Mouse (Mus musculus) heart, embryonic 12.5 days (tissue): Measurements from ENCODE around the gene Gm17660. TPM values are rescaled to one million over a fixed set of nuclear protein-coding genes. Genes with fewer than 3 reads are reported as not detected.
"Not testable (repeated sequence)": the region's sequence is repeated elsewhere in the genome, so short reads cannot be mapped to it uniquely, and the experiment has no call there.

Experiments
- ATAC-seq: fragments of 200-750 bp; cut with Nextera tagmentation; 2 replicates; pipeline ENCODE4 v1.8.0; 2017; ENCODE audit warnings: moderate TSS enrichment, moderate library complexity; ENCODE audit not compliant: insufficient number of reproducible peaks, low FRiP score
- H3K27ac ChIP-seq: fragments of 300-500 bp; sonication (generic); 2 replicates; pipeline ENCODE4 v1.5.1; 2016; ENCODE audit warnings: mild to moderate bottlenecking, moderate library complexity; ENCODE audit not compliant: poor library complexity, severe bottlenecking
- H3K27me3 ChIP-seq: fragments of 300-500 bp; sonication (generic); replicated peaks from 2 replicates; pipeline ENCODE4 v1.6.1; 2016; ENCODE audit warnings: mild to moderate bottlenecking, moderate library complexity
- H3K36me3 ChIP-seq: fragments of 300-500 bp; sonication (generic); 2 replicates; pipeline ENCODE4 v1.6.1; 2016; ENCODE audit warnings: mild to moderate bottlenecking, moderate library complexity
- H3K4me1 ChIP-seq: fragments of 300-500 bp; sonication (generic); replicated peaks from 2 replicates; pipeline ENCODE4 v1.6.1; 2016; ENCODE audit warnings: mild to moderate bottlenecking
- H3K4me2 ChIP-seq: fragments of 300-500 bp; sonication (generic); 2 replicates; pipeline ENCODE4 v1.6.1; 2016; ENCODE audit warnings: mild to moderate bottlenecking, moderate library complexity
- H3K4me3 ChIP-seq: fragments of 300-500 bp; sonication (generic); 2 replicates; pipeline ENCODE4 v1.5.1; 2016; ENCODE audit warnings: mild to moderate bottlenecking
- H3K9ac ChIP-seq: fragments of 300-500 bp; sonication (generic); 2 replicates; pipeline ENCODE4 v1.6.1; 2016; ENCODE audit warnings: mild to moderate bottlenecking, moderate library complexity
- H3K9me3 ChIP-seq: fragments of 300-500 bp; sonication (generic); replicated peaks from 2 replicates; pipeline ENCODE4 v1.6.1; 2016; ENCODE audit warnings: mild to moderate bottlenecking, moderate library complexity
- WGBS: fragments of 180-500 bp; shearing (Covaris S2); methylation state at CpG from one replicate; pipeline ENCODE4 v1.1.7; 2016; 5-methylcytosine and 5-hydroxymethylcytosine counted together
- polyA plus RNA-seq: library from polyadenylated mRNA; unstranded; fragments of >200 nt; fragmentation: Nextera tagmentation; extraction: Ambion mirVana; gene quantifications from 2 replicates; pipeline ENCODE4 v1.2.1, GENCODE M21; 2016

Gm17660 gene
- polyA plus RNA-seq, 1 experiment from 2014 or later, result not detected

DNA sequence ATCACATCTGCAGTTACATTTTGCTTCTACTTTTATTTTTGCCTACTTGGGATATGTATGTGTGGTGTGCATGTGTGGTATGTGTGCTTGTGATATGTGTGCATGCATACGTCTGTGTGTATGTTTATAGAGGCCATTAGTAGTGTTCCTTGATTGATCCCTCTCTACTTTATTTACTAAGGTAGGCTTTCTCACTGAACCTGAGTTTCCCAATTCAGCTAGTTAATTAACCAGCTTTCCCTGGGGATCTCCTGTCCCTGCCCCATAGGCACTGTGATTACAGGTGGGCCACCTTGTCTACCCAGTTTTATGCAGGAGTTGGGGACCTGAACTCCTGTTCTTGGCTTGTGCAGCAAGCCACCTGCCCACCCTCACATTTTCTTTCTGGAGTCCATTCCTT lies 40.7 kb downstream of the Gm17660 start:
- Histone ChIP-seq H3K9me3 (no peaks in the 10 kb centered on the region), H3K27me3 (no peaks in the 10 kb centered on the region), H3K9ac (no peak overlapping the region), H3K27ac (no peak overlapping the region), H3K4me1 (no peaks in the 10 kb centered on the region), H3K4me2 (no peak overlapping the region), H3K4me3 (no peak overlapping the region), H3K36me3 (no peaks in the 10 kb centered on the region)
- ATAC-seq, result no peak
- WGBS, result 90% methylated on average over 1 of the region's 1 CpGs

DNA sequence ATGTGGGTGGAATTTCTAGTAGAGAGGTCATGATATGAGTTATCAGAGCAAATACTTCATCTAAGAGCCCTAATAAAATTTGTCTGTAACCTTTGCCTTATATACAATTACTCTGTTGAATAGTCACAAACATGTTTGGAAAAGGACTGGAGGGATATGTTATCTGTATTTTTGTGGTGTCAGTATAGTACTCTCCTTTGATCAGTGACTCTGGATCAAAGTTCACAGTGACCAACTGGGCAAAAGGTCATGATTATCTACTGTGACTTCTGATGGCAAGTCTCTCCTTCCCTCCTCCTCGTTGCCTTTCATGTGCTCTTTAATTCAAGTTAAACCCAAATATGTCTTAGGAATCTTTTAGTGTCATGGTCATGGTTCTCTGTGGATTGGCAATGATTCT lies 41.6 kb downstream of the Gm17660 start:
- Histone ChIP-seq H3K27ac (no peak overlapping the region), H3K4me2 (no peak overlapping the region), H3K27me3 (no peaks in the 10 kb centered on the region), H3K9ac (no peak overlapping the region), H3K4me3 (no peak overlapping the region), H3K9me3 (no peaks in the 10 kb centered on the region), H3K36me3 (no peaks in the 10 kb centered on the region), H3K4me1 (no peaks in the 10 kb centered on the region)
- ATAC-seq, result no peak
- WGBS, result 24% methylated on average over 1 of the region's 1 CpGs

DNA sequence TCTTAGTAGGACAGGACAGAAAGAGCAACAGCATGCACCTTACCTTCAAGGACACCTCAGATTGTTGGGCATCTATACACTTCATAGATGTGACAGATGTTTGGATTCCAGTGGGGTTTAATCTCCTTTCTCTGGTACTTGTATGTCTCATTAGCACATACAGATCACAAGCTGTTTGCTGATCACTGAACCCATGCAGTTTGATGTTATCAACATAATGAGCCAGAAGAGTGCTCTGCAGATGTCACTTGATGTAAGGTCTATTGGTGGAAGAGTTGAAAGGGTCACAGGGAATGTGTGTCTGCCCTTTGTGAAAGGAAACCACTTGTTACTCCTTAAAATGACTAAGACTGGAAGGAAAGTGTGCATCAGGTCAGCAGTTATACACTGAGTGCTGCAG lies 42.3 kb downstream of the Gm17660 start:
- no peaks in the 10 kb centered on the region for H3K9me3 ChIP-seq
- ATAC-seq, result no peak
- H3K27me3 ChIP-seq, result no peaks in the 10 kb centered on the region
- H3K36me3 ChIP-seq, result no peaks in the 10 kb centered on the region
- H3K27ac ChIP-seq, result no peak overlapping the region
- H3K4me2 ChIP-seq, result no peak overlapping the region
- no peaks in the 10 kb centered on the region for H3K4me1 ChIP-seq
- no peak overlapping the region for H3K4me3 ChIP-seq
- H3K9ac ChIP-seq, result no peak overlapping the region

DNA sequence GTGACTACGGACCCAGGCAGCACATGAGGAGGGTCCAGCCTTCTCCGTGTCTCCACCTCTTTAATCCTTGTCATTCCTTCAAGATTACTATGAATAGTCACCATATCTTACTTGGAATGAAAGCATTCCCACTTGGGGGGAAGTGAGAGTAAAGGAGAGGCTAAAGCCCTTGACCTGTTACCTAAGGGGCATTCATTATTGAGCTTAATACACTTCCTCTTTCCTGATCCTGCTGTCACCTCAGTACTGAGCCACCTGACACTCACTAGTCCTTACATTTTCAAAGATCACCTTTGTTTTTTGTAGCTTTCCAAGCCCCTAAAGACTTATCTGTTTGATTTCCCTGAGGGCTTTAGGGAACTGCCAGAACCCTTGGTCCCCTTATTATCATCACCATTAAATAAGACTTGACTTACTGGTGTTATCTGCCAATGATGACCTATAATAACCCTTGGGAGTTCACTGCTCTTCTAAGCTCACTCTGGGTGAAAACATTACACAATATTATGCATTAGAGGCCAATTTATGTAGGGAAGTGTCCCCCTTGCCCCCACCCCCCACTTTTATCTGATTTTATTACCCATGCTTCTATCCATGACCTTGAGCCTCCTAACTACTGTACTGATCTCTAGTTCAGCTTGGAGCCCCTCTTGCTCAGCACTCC lies 44.8 kb downstream of the Gm17660 start:
- no peak overlapping the region for H3K4me2 ChIP-seq
- WGBS, result 47% methylated on average over 2 of the region's 2 CpGs
- no peak overlapping the region for H3K27ac ChIP-seq

DNA sequence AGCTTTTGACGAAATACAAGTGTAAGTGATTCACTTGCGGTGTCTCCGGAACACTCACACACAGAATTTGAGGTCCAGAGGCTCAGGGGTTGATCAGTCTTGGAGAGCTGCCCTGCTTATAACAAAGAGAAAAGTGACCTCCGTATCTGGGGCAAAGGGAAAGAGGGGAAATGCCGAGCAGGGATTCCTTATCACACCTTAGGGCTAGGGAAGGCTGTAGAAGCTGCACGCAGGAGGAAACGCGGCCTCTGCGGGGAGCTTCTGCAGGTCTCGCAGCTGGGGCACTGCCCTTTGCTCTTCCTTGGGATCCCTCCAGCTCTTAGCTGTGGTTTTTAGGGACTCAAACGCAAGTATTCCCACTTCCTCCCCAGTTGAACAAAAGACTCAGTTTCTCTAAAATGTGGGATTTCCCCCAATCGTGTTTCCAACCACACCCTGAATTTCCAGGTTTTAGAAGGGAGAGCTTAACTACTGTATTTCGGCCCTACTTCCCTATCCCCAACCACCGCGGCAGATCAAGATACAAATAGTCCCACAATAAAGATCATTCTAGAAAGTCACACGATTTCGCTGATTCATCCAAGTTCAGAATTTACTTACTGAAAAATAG lies 52.1 kb downstream of the Gm17660 start:
- Histone ChIP-seq H3K9ac (no peak overlapping the region; the same call in 1 of the 2 replicates), H3K9me3 (no peaks in the 10 kb centered on the region), H3K27me3 (no peaks in the 10 kb centered on the region), H3K27ac (peak overlapping the region; percentile 8; the same call in 1 of the 2 replicates), H3K4me2 (peak overlapping the region; percentile 52), H3K4me1 (peaks cover 23% of the 10 kb centered on the region), H3K36me3 (no peaks in the 10 kb centered on the region), H3K4me3 (no peak overlapping the region)
- WGBS, result 28% methylated on average over 17 of the region's 17 CpGs
- ATAC-seq, result no peak; the same call in 1 of the 2 replicates

More for the DNA sequence above, 44.8 kb downstream of the Gm17660 start:
- no peaks in the 10 kb centered on the region for H3K27me3 ChIP-seq
- no peak overlapping the region for H3K9ac ChIP-seq
- no peaks in the 10 kb centered on the region for H3K36me3 ChIP-seq
- ATAC-seq, result no peak
- no peak overlapping the region for H3K4me3 ChIP-seq
- no peaks in the 10 kb centered on the region for H3K4me1 ChIP-seq
- no peaks in the 10 kb centered on the region for H3K9me3 ChIP-seq

DNA sequence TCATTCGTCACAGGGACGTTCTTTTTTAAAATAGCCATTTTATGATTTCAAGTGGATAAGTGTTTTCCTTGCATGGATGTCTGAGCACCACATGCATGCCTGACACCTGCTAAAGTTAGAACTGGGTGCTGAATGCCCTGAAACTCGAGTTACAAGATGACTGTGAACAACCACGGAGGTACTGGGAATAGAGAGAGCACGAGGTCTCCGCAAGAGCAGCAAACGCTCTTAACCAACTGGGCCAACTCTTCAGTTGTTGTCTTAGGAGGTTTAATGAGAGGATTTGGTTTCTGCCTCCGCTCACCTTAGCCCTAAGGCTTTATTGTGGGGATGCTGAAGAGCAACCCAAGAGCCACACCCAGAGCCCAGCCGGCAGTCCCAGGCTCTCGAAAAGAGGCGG lies 52.6 kb downstream of the Gm17660 start:
- 49% methylated on average over 11 of the region's 11 CpGs for WGBS
- Histone ChIP-seq H3K4me3 (no peak overlapping the region), H3K36me3 (no peaks in the 10 kb centered on the region), H3K4me2 (peak overlapping the region; percentile 52), H3K9me3 (no peaks in the 10 kb centered on the region), H3K9ac (no peak overlapping the region; the same call in 1 of the 2 replicates), H3K27me3 (no peaks in the 10 kb centered on the region), H3K27ac (no peak overlapping the region), H3K4me1 (peaks cover 28% of the 10 kb centered on the region)
- no peak for ATAC-seq

DNA sequence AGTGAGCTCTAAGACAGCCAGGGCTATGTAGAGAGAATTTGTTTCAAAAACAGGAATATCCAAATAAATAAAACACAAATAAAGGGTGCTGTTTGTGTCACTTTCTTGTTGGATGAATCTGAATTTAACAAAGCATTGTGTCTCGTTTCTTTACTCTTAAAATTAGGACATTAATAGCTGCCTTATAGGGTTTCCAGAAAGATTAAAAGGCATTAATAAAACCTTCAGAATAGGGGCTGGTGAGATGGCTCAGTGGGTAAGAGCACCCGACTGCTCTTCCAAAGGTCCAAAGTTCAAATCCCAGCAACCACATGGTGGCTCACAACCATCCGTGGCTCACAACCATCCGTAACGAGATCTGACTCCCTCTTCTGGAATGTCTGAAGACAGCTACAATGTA lies 53.2 kb downstream of the Gm17660 start:
- H3K4me3 ChIP-seq, H3K27me3 ChIP-seq, H3K4me2 ChIP-seq, H3K36me3 ChIP-seq, H3K27ac ChIP-seq, H3K9me3 ChIP-seq, H3K9ac ChIP-seq, ATAC-seq: not testable (repeated sequence)
- peaks cover 34% of the 10 kb centered on the region for H3K4me1 ChIP-seq
- WGBS, result 80% methylated on average over 5 of the region's 5 CpGs

DNA sequence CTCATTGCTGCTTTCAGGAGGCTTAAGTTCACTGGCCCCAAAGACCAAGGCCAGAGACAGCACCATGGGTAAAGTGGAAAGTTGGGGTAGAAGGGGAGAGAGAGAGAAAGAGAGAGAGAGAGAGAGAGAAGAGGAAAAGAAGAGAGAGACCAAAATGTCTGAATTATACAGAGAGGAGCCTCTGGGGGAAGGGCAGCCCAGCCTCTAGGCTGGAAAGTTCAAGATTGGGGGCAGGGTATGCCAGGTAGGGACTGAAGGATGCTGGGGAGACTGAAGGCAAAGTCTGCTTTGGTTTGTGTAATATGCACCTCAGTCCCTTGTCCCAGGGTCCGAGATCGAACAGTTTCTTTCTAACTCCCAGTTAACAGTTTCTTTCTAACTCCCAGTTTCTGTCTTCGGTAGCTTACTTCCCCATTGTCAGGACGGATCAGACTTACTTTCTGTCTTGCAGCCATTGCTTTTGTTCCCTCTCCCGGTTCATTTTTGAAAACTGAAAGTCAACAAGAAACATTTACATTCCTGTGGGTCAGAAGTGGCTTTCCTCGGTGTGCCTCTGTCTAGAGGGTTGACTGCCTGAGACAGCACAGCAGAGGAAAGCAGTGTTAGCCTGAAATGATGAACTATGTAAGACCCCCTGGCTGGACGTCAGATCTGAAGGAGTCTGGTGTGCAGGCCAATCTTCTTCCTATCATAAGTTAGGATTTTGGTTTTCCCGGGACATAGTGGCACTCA lies 54.0 kb downstream of the Gm17660 start:
- H3K4me1 ChIP-seq, result peaks cover 38% of the 10 kb centered on the region
- no peak overlapping the region for H3K27ac ChIP-seq
- H3K9me3 ChIP-seq, result no peaks in the 10 kb centered on the region
- no peak overlapping the region for H3K4me2 ChIP-seq
- no peak for ATAC-seq
- no peaks in the 10 kb centered on the region for H3K36me3 ChIP-seq
- 74% methylated on average over 8 of the region's 8 CpGs for WGBS
- no peak overlapping the region for H3K9ac ChIP-seq
- H3K4me3 ChIP-seq, result no peak overlapping the region
- H3K27me3 ChIP-seq, result no peaks in the 10 kb centered on the region

DNA sequence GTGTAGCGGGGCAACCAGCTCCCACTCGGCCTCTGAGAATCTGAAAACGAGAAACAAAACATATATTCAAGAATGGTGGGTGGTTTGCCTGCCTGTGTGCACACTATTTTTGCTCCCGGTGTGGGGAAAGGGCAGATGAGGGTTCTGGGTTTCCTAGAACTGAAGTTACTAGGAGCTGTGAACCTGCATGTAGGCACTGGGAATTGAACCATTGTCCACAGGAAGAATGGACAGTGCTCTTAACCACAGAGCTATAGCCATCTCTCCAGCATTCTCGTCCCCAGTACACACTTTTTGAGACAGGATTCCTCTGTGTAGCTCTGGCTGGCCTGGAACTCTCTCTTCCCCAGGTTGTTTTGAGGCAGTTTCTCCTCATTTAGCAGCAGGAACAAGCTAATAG lies 54.9 kb downstream of the Gm17660 start:
- H3K27ac ChIP-seq, result peak overlapping the region; percentile 81

DNA sequence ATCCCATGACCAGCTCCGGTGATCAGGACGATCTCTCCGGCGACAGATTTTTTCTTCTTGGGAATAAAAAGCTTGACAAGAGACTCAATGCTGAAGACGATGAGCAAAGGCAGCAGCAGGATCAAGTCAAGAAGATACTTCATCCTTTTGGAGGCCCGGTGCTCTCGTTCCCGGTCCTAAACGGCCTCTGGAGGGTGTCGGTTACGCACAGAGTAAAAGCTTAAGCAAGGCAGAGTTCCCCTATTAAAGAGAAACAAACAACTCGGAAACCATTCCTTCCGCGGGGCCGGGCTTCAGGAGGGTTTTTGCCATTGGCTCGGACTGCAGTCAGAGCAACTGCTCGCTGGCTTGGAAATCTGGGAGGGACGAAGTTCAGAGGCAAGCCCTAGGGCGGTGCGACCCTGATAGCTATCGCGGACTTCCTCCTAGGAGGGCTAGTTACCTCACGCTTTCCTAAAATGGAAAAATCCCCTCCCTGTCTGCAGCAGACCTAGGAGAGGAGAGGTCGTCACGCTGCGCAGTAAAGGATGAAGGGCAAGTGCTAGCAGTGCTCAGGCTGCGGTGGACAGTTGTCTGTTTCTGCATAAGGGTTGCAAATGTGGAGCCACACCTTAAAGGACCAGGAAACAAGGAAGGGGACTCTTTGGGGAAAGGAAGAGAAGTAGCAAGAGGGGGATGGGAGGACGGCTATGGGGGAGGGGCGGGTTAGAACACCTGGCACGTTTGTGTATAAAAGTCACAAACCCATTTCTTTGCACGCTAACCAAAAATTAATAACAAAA lies 55.6 kb downstream of the Gm17660 start, which contains the start of gene Hsd17b11:
TSS of gene Hsd17b11 (minus strand) at position 323 of the 782 bp plus-strand sequence.
- Histone ChIP-seq H3K4me3 (peak within 1 kb of the TSS; percentile 65), H3K36me3 (peaks cover 15% of the 10 kb centered on the region), H3K27me3 (no peaks in the 10 kb centered on the region), H3K4me1 (peaks cover 38% of the 10 kb centered on the region), H3K27ac (peak within 1 kb of the TSS; percentile 81), H3K4me2 (peak within 1 kb of the TSS; percentile 66), H3K9me3 (no peaks in the 10 kb centered on the region), H3K9ac (peak within 1 kb of the TSS; percentile 80)
- 2% methylated on average over 31 of the region's 31 CpGs for WGBS
- ATAC-seq, result peak; percentile 87

More for the DNA sequence above, 54.9 kb downstream of the Gm17660 start:
- Histone ChIP-seq H3K4me1 (peaks cover 38% of the 10 kb centered on the region), H3K4me3 (peak overlapping the region; percentile 65), H3K27me3 (no peaks in the 10 kb centered on the region), H3K4me2 (peak overlapping the region; percentile 66), H3K9ac (no peak overlapping the region), H3K9me3 (no peaks in the 10 kb centered on the region), H3K36me3 (peaks cover 7% of the 10 kb centered on the region; the same call in 1 of the 2 replicates)
- ATAC-seq, result no peak
- 46% methylated on average over 5 of the region's 5 CpGs for WGBS
